Comparison of ENCODE assay signal across 8 mouse cellular contexts in genomic region chr11:5861678-5862393, GRCm38 (mm10). TPM values are rescaled to one million over a fixed set of nuclear protein-coding genes. Genes with fewer than 3 reads are reported as not detected.
DNase-seq lines count a peak whose midpoint lies in the region; ATAC-seq lines count a peak whose summit lies in the region.

Aebp1 (plus strand) TSS chr11:5861947.

- peak; percentile 46; the same call in 1 of the 2 replicates for ATAC-seq in forebrain, embryonic 12.5 days (ENCODE audit: low FRiP score)
- ATAC-seq in stomach, embryonic 15.5 days (ENCODE audit: insufficient read depth, low FRiP score, low read depth) = peak; percentile 63; the same call in 1 of the 2 replicates

- 4% methylated on average over 58 of the region's 59 CpGs for WGBS in forebrain, embryonic 12.5 days
- WGBS in stomach, embryonic 15.5 days = 2% methylated on average over 49 of the region's 59 CpGs

- peaks cover 56% of the 10 kb centered on the region for H3K27me3 ChIP-seq in forebrain, embryonic 12.5 days
- no peaks in the 10 kb centered on the region; the same call in 1 of the 2 replicates for H3K27me3 ChIP-seq in stomach, embryonic 15.5 days (replicated peaks)

- peak; percentile 24 for DNase-seq in thymus, postnatal 0 days (ENCODE audit: low spot score)
- DNase-seq in thymus, postnatal 25 days = no peak
- peak; percentile 55 for DNase-seq in heart, postnatal 25 days (ENCODE audit: low spot score)
- peak; percentile 82 to 87 for DNase-seq in kidney, postnatal 4 days
- peak; percentile 38 for DNase-seq in lung, postnatal 25 days (ENCODE audit: low spot score)
- DNase-seq in spleen, postnatal 14 days (ENCODE audit: low spot score in 2 of 2) = no peak

- peaks cover 13% of the 10 kb centered on the region for H3K4me1 ChIP-seq in forebrain, embryonic 12.5 days
- peaks cover 21% of the 10 kb centered on the region for H3K4me1 ChIP-seq in stomach, embryonic 15.5 days

- intact Hi-C loops in heart, postnatal 25 days (cut with DNase I) = no loop called here

- H3K27ac ChIP-seq in forebrain, embryonic 12.5 days = no peak within 1 kb of the TSS
- H3K27ac ChIP-seq in stomach, embryonic 15.5 days = no peak within 1 kb of the TSS

- peak within 1 kb of the TSS; percentile 40 for H3K9ac ChIP-seq in forebrain, embryonic 12.5 days
- peak within 1 kb of the TSS; percentile 41 for H3K9ac ChIP-seq in stomach, embryonic 15.5 days

- peak within 1 kb of the TSS; percentile 57 for H3K4me2 ChIP-seq in forebrain, embryonic 12.5 days
- H3K4me2 ChIP-seq in stomach, embryonic 15.5 days = peak within 1 kb of the TSS; percentile 87

- peak within 1 kb of the TSS; percentile 33 for H3K4me3 ChIP-seq in forebrain, embryonic 12.5 days (replicated peaks)
- H3K4me3 ChIP-seq in stomach, embryonic 15.5 days (replicated peaks) = peak within 1 kb of the TSS; percentile 51

- no peaks in the 10 kb centered on the region for H3K36me3 ChIP-seq in forebrain, embryonic 12.5 days (replicated peaks)
- H3K36me3 ChIP-seq in stomach, embryonic 15.5 days = no peaks in the 10 kb centered on the region; the same call in 1 of the 2 replicates

- H3K9me3 ChIP-seq in forebrain, embryonic 12.5 days = 0 out of 2 replicates have a peak, but pooled peaks cover 3% of the 10 kb centered on the region
- no peaks in the 10 kb centered on the region for H3K9me3 ChIP-seq in stomach, embryonic 15.5 days

RNA-seq across cellular contexts. Expression of gene Aebp1, which starts in this region (rescaled TPM):
- polyA plus RNA-seq in thymus, postnatal 0 days (2015; fragmentation: Nextera tagmentation; extraction: Ambion mirVana) = 4.3 and 4.6 TPM in 2 replicates
- polyA plus RNA-seq in forebrain, embryonic 12.5 days (2016; fragmentation: Nextera tagmentation; extraction: Ambion mirVana) = 14.6 and 20.5 TPM in 2 replicates
- total RNA-seq in heart, postnatal 25 days (2021) = 10 to 100 TPM; 18.5 to 23.3 TPM
- polyA plus RNA-seq in stomach, embryonic 15.5 days (2015; fragmentation: Nextera tagmentation; extraction: Ambion mirVana) = 38.9 and 40.1 TPM in 2 replicates

Comparison
In these comparisons a context has a peak if more than half of its experiments do, and no peak if none do; other contexts are left out.
1. DNase-seq: peak in thymus, postnatal 0 days (single experiment), heart, postnatal 25 days (single experiment), kidney, postnatal 4 days (2 of 2) and lung, postnatal 25 days (single experiment); none in thymus, postnatal 25 days (single experiment) and spleen, postnatal 14 days (0 of 2).